8 mouse cellular contexts compared by ENCODE assay signal in the genomic region with DNA sequence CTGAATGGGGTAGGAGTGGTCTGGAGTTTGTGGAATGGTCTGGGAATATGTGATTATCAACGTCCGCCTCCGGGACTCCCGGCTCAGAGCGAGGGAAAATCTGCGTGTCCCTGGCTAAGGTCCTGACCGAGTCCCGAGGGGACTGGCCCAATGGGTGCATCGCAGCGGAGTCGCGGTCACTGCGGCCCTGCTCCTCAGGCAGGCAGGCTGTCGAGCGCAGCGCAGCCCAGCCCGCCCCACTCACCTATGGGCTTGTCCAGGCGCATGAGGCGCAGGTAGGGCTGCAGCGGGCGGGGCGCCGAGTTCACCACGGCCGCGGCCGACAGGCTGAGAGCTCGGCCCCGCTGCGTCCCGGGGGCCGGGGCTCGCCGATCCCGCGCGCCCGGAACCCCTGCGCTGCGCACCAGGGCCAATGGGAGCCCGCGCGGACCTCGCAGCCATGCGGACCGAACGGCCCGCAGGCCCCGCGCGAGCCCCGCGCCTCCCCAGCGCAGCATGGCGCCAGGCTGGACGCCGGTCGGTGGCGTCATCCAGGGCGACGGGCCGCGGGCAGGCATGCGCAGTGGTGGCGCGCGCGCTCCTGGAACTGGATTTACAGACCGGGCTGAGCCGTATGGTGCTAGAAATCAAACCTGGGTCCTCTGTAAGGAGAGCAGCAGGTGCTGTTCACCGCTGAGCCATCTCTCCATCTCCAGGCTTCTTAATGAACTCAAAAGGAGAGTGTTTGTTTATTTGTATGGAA. TPM values are rescaled to one million over a fixed set of nuclear protein-coding genes. Genes with fewer than 3 reads are reported as not detected.
DNase-seq lines count a peak whose midpoint lies in the region; ATAC-seq and TF ChIP-seq lines count a peak whose summit lies in the region.

No protein-coding gene starts in this region.

- ATAC-seq in heart, embryonic 14.5 days (ENCODE audit: insufficient number of reproducible peaks, insufficient read depth, low FRiP score, low read depth): peak; percentile 90
- peak; percentile 94 for ATAC-seq in liver, embryonic 14.5 days (ENCODE audit: insufficient read depth)
- ATAC-seq in stomach, embryonic 15.5 days (ENCODE audit: insufficient read depth, low FRiP score, low read depth): peak; percentile 94

- H3K4me1 ChIP-seq in heart, embryonic 14.5 days (ENCODE audit: control insufficient read depth in 2 of 2, insufficient read depth in 2 of 2, low read length in 2 of 2): peaks cover 4 to 5% of the 10 kb centered on the region in 2 experiments; a peak in 2 of 4 replicates
- H3K4me1 ChIP-seq in liver, embryonic 14.5 days (replicated peaks; ENCODE audit: control insufficient read depth in 2 of 2, insufficient read depth in 2 of 2, low read length in 1 of 2): peaks cover 4 to 9% of the 10 kb centered on the region in 2 experiments; a peak in 2 of 4 replicates
- peaks cover 8% of the 10 kb centered on the region for H3K4me1 ChIP-seq in stomach, embryonic 15.5 days

- no peak for TF ChIP-seq EP300 in liver, embryonic 14.5 days (IDR thresholded peaks at IDR 0.05; ENCODE audit: low read depth)

- peak overlapping the region in 1 of 2 experiments; percentile 59; a peak in 1 of 4 replicates for H3K27ac ChIP-seq in heart, embryonic 14.5 days (replicated peaks in 1 of 2; ENCODE audit: control insufficient read depth in 1 of 2, insufficient read depth in 1 of 2, low read depth in 2 of 2, low read length in 2 of 2)
- peak overlapping the region; percentile 10; the same call in 1 of the 2 replicates for H3K27ac ChIP-seq in liver, embryonic 14.5 days
- H3K27ac ChIP-seq in stomach, embryonic 15.5 days: peak overlapping the region; percentile 89

- H3K9ac ChIP-seq in heart, embryonic 14.5 days (ENCODE audit: low read length): peak overlapping the region; percentile 91
- peak overlapping the region; percentile 79 for H3K9ac ChIP-seq in liver, embryonic 14.5 days (replicated peaks)
- H3K9ac ChIP-seq in stomach, embryonic 15.5 days: peak overlapping the region; percentile 70

- no peak for TF ChIP-seq CTCF in liver, embryonic 14.5 days (IDR thresholded peaks at IDR 0.05; ENCODE audit: low read depth)

- H3K9me3 ChIP-seq in heart, embryonic 14.5 days (ENCODE audit: control insufficient read depth, low read length): no peaks in the 10 kb centered on the region
- no peaks in the 10 kb centered on the region for H3K9me3 ChIP-seq in liver, embryonic 14.5 days (ENCODE audit: control insufficient read depth, low read length)
- no peaks in the 10 kb centered on the region for H3K9me3 ChIP-seq in stomach, embryonic 15.5 days

- H3K4me2 ChIP-seq in heart, embryonic 14.5 days (ENCODE audit: low read length): peak overlapping the region; percentile 89
- peak overlapping the region; percentile 89 for H3K4me2 ChIP-seq in liver, embryonic 14.5 days (ENCODE audit: low read depth)
- H3K4me2 ChIP-seq in stomach, embryonic 15.5 days: peak overlapping the region; percentile 66

- no peaks in the 10 kb centered on the region; the same call in 1 of the 2 replicates for H3K27me3 ChIP-seq in heart, embryonic 14.5 days (ENCODE audit: control insufficient read depth, insufficient read depth, low read length)
- no peaks in the 10 kb centered on the region for H3K27me3 ChIP-seq in liver, embryonic 14.5 days (ENCODE audit: control insufficient read depth, insufficient read depth, low read length)
- no peaks in the 10 kb centered on the region for H3K27me3 ChIP-seq in stomach, embryonic 15.5 days (replicated peaks)

- H3K4me3 ChIP-seq in heart, embryonic 14.5 days (ENCODE audit: control insufficient read depth in 1 of 2, insufficient read depth in 1 of 2, low read depth in 1 of 2, low read length in 2 of 2): peak overlapping the region; percentile 77 to 81
- H3K4me3 ChIP-seq in liver, embryonic 14.5 days (ENCODE audit: insufficient read depth in 1 of 2, low read depth in 2 of 2, low read length in 2 of 2): peak overlapping the region; percentile 88 to 97
- H3K4me3 ChIP-seq in stomach, embryonic 15.5 days (replicated peaks): peak overlapping the region; percentile 77

- WGBS in heart, embryonic 14.5 days: under 1% methylated on average over 70 of the region's 71 CpGs
- under 1% methylated on average over 67 of the region's 71 CpGs for WGBS in liver, embryonic 14.5 days (ENCODE audit: insufficient replicate concordance)
- under 1% methylated on average over 71 of the region's 71 CpGs for WGBS in stomach, embryonic 15.5 days

- peak; percentile 72 to 79 for DNase-seq in CD8-positive naive resting alpha-beta T cell, adult 2 months (ENCODE audit: low read depth in 2 of 2, low spot score in 2 of 2)
- peak; percentile 70 for DNase-seq in c-Kit-negative CD71-positive TER-119-positive erythroid progenitor cells, embryonic 14.5 days (ENCODE audit: low read depth, low spot score)
- DNase-seq in fibroblast of lung, adult 2 months (ENCODE audit: low read depth): peak; percentile 40
- DNase-seq in kidney, postnatal 14 days: peak; percentile 94
- DNase-seq in liver, embryonic 14.5 days (ENCODE audit: low read depth in 3 of 3, low spot score in 3 of 3): peak; percentile 66 to 71 (median 69)
- DNase-seq in neural tube, embryonic 10.5 days (ENCODE audit: extremely low spot score, low spot score): peak; percentile 87

- H3K36me3 ChIP-seq in heart, embryonic 14.5 days (ENCODE audit: control insufficient read depth, insufficient read depth, low read length): peaks cover 14% of the 10 kb centered on the region
- H3K36me3 ChIP-seq in liver, embryonic 14.5 days (replicated peaks; ENCODE audit: control insufficient read depth, insufficient read depth, low read depth): no peaks in the 10 kb centered on the region
- H3K36me3 ChIP-seq in stomach, embryonic 15.5 days: no peaks in the 10 kb centered on the region

RNA-seq across cellular contexts. Expression of gene Coq2, which starts 1.0 kb away (rescaled TPM):
- 83.6 and 86.4 TPM in 2 replicates for polyA plus RNA-seq in heart, embryonic 14.5 days (2014; fragmentation: Nextera tagmentation; extraction: Ambion mirVana)
- 19.2 and 23.8 TPM in 2 replicates for polyA plus RNA-seq in liver, embryonic 14.5 days (2012; rRNA removed)
- 25.7 and 29.4 TPM in 2 replicates for polyA plus RNA-seq in liver, embryonic 14.5 days (2014; fragmentation: Nextera tagmentation; extraction: Ambion mirVana)
- 63.3 and 66.4 TPM in 2 replicates for polyA plus RNA-seq in stomach, embryonic 15.5 days (2015; fragmentation: Nextera tagmentation; extraction: Ambion mirVana)

RNA-seq across cellular contexts. Expression of gene Hpse, which starts 45.6 kb away (rescaled TPM):
- 1.1 and 1.2 TPM in 2 replicates for polyA plus RNA-seq in heart, embryonic 14.5 days (2014; fragmentation: Nextera tagmentation; extraction: Ambion mirVana)
- 1.2 and 1.4 TPM in 2 replicates for polyA plus RNA-seq in liver, embryonic 14.5 days (2012; rRNA removed)
- 1.5 and 1.9 TPM in 2 replicates for polyA plus RNA-seq in liver, embryonic 14.5 days (2014; fragmentation: Nextera tagmentation; extraction: Ambion mirVana)
- 5.5 and 6.0 TPM in 2 replicates for polyA plus RNA-seq in stomach, embryonic 15.5 days (2015; fragmentation: Nextera tagmentation; extraction: Ambion mirVana)

Comparison
In these comparisons a context has a peak if more than half of its experiments do, and no peak if none do; other contexts are left out.
1. DNase-seq: peak in every context shown above with its lines; median percentile 94 in kidney, postnatal 14 days; 87 in neural tube, embryonic 10.5 days; 76 in CD8-positive naive resting alpha-beta T cell, adult 2 months; 70 in c-Kit-negative CD71-positive TER-119-positive erythroid progenitor cells, embryonic 14.5 days; 69 in liver, embryonic 14.5 days; 40 in fibroblast of lung, adult 2 months.